ENCODE assay signal across 13 mouse cellular contexts in the genomic region with DNA sequence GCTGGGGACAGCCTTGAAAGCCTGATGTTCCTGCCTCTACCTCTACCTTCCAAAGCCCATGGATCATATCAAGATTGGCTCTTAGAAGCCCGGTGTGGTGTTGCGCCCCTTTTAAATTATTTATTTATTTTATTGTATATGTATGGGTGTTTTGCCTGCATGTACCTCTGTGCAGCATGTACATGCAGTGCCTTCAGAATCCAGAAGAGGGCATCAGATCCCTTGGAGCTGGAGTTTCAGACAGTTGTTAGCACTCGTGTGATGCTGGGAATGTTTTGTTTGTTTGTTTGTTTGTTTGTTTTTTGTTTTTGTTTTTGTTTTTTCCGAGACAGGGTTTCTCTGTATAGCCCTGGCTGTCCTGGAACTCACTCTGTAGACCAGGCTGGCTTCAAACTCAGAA. TPM values are rescaled to one million over a fixed set of nuclear protein-coding genes. Genes with fewer than 3 reads are reported as not detected.
DNase-seq lines count a peak whose midpoint lies in the region; ATAC-seq and TF ChIP-seq lines count a peak whose summit lies in the region.
"Had no signal": no experiment of that assay in that cellular context is flagged by ENCODE, and none has a peak within 500 bp of the region (broad histone marks: within the 10 kb centered on the region; RNA-seq: fewer than 3 reads in every experiment).

No protein-coding gene starts in this region.

- no peak overlapping the region for H3K9ac ChIP-seq in intestine, postnatal 0 days (ENCODE audit: low read depth, low read length)
- H3K9ac ChIP-seq in intestine, embryonic 15.5 days = no peak overlapping the region
- no peak overlapping the region for H3K9ac ChIP-seq in liver, postnatal 0 days (replicated peaks)
- H3K9ac ChIP-seq: embryonic facial prominence, embryonic 13.5 days; limb, embryonic 15.5 days had no signal

- no peak overlapping the region for H3K27ac ChIP-seq in intestine, postnatal 0 days (ENCODE audit: low read depth, low read length)
- H3K27ac ChIP-seq in intestine, embryonic 15.5 days = no peak overlapping the region
- no peak overlapping the region for H3K27ac ChIP-seq in liver, postnatal 0 days (ENCODE audit: low read depth)
- H3K27ac ChIP-seq: embryonic facial prominence, embryonic 13.5 days; limb, embryonic 15.5 days had no signal

- 70% methylated on average over 4 of the region's 4 CpGs for WGBS in intestine, postnatal 0 days
- WGBS in intestine, embryonic 15.5 days = 68% methylated on average over 4 of the region's 4 CpGs
- WGBS in liver, postnatal 0 days (ENCODE audit: insufficient replicate concordance) = 56% methylated on average over 4 of the region's 4 CpGs

- H3K4me2 ChIP-seq in intestine, postnatal 0 days (replicated peaks; ENCODE audit: low read depth) = no peak overlapping the region
- H3K4me2 ChIP-seq in intestine, embryonic 15.5 days (replicated peaks) = no peak overlapping the region
- no peak overlapping the region for H3K4me2 ChIP-seq in liver, postnatal 0 days (ENCODE audit: low read depth, low read length)
- H3K4me2 ChIP-seq: embryonic facial prominence, embryonic 13.5 days; limb, embryonic 15.5 days had no signal

- TF ChIP-seq EP300 in liver, postnatal 0 days (IDR thresholded peaks at IDR 0.05; ENCODE audit: low read depth) = no peak

- no peak for ATAC-seq in intestine, postnatal 0 days
- no peak for ATAC-seq in intestine, embryonic 15.5 days
- ATAC-seq in G1E (ENCODE audit: extremely low read depth, insufficient number of reproducible peaks, low FRiP score, poor library complexity, severe bottlenecking) = no peak
- ATAC-seq in liver, postnatal 0 days = no peak
- ATAC-seq: inflammation-experienced regulatory T-cells, adult 6 months; midbrain, embryonic 16.5 days had no signal

- peak; percentile 59 for TF ChIP-seq CTCF in intestine, postnatal 0 days (IDR thresholded peaks at IDR 0.05; ENCODE audit: low read depth)
- TF ChIP-seq CTCF in G1E (IDR thresholded peaks at IDR 0.05; ENCODE audit: low read depth, low read length) = peak; percentile 24; the same call in 1 of the 2 replicates
- peak; percentile 53 for TF ChIP-seq CTCF in liver, postnatal 0 days (IDR thresholded peaks at IDR 0.05; ENCODE audit: low read depth)

- DNase-seq in 416B (ENCODE audit: low read depth) = peak; percentile 53
- DNase-seq in G1E (ENCODE audit: low spot score) = no peak
- DNase-seq in liver, postnatal 0 days = no peak
- no peak for DNase-seq in gastrocnemius, adult 18-20 months (ENCODE audit: low spot score)
- DNase-seq in right cerebral cortex, postnatal 36 days (ENCODE audit: low spot score in 2 of 2) = no peak
- no peak for DNase-seq in layer of hippocampus, postnatal 14 days (ENCODE audit: low spot score in 2 of 2)
- DNase-seq: cerebellum, adult 11-12 months had no signal

- no peaks in the 10 kb centered on the region for H3K36me3 ChIP-seq in intestine, postnatal 0 days (ENCODE audit: control insufficient read depth, insufficient read depth)
- no peaks in the 10 kb centered on the region for H3K36me3 ChIP-seq in intestine, embryonic 15.5 days
- H3K36me3 ChIP-seq in G1E (replicated peaks) = no peaks in the 10 kb centered on the region
- H3K36me3 ChIP-seq in liver, postnatal 0 days (replicated peaks; ENCODE audit: insufficient read depth, low read length) = no peaks in the 10 kb centered on the region
- H3K36me3 ChIP-seq: embryonic facial prominence, embryonic 13.5 days; limb, embryonic 15.5 days had no signal

- H3K4me3 ChIP-seq in intestine, postnatal 0 days (ENCODE audit: low read depth, low read length) = no peak overlapping the region
- H3K4me3 ChIP-seq in intestine, embryonic 15.5 days (replicated peaks) = no peak overlapping the region
- no peak overlapping the region for H3K4me3 ChIP-seq in G1E (ENCODE audit: low read depth, low read length)
- H3K4me3 ChIP-seq in liver, postnatal 0 days (ENCODE audit: low read depth, low read length) = no peak overlapping the region
- H3K4me3 ChIP-seq: embryonic facial prominence, embryonic 13.5 days; limb, embryonic 15.5 days had no signal

- H3K4me1 ChIP-seq in intestine, postnatal 0 days (replicated peaks; ENCODE audit: control insufficient read depth, insufficient read depth, low read length) = no peaks in the 10 kb centered on the region
- no peaks in the 10 kb centered on the region for H3K4me1 ChIP-seq in intestine, embryonic 15.5 days (replicated peaks)
- no peaks in the 10 kb centered on the region for H3K4me1 ChIP-seq in G1E (ENCODE audit: insufficient read depth, low read depth, low read length)
- H3K4me1 ChIP-seq in liver, postnatal 0 days (ENCODE audit: insufficient read depth) = no peaks in the 10 kb centered on the region
- H3K4me1 ChIP-seq: embryonic facial prominence, embryonic 13.5 days; limb, embryonic 15.5 days had no signal

- H3K9me3 ChIP-seq in intestine, postnatal 0 days (ENCODE audit: control insufficient read depth) = no peaks in the 10 kb centered on the region
- H3K9me3 ChIP-seq in intestine, embryonic 15.5 days = no peaks in the 10 kb centered on the region
- no peaks in the 10 kb centered on the region for H3K9me3 ChIP-seq in G1E (replicated peaks)
- no peaks in the 10 kb centered on the region for H3K9me3 ChIP-seq in liver, postnatal 0 days (ENCODE audit: low read length)
- H3K9me3 ChIP-seq: embryonic facial prominence, embryonic 13.5 days; limb, embryonic 15.5 days had no signal

- H3K27me3 ChIP-seq in intestine, postnatal 0 days (replicated peaks; ENCODE audit: control insufficient read depth, insufficient read depth, low read length) = no peaks in the 10 kb centered on the region
- no peaks in the 10 kb centered on the region for H3K27me3 ChIP-seq in intestine, embryonic 15.5 days (replicated peaks)
- peaks cover 3% of the 10 kb centered on the region for H3K27me3 ChIP-seq in G1E (ENCODE audit: insufficient read depth, low read length)
- no peaks in the 10 kb centered on the region for H3K27me3 ChIP-seq in liver, postnatal 0 days (ENCODE audit: insufficient read depth, low read length)
- H3K27me3 ChIP-seq: embryonic facial prominence, embryonic 13.5 days; limb, embryonic 15.5 days had no signal

RNA-seq across cellular contexts. Expression of gene Fbln7, which starts 18.5 kb away (rescaled TPM):
- polyA plus RNA-seq in intestine, postnatal 0 days (2015; fragmentation: Nextera tagmentation; extraction: Ambion mirVana) = 3.6 and 4.0 TPM in 2 replicates
- 8.8 and 9.9 TPM in 2 replicates for polyA plus RNA-seq in intestine, embryonic 15.5 days (2015; fragmentation: Nextera tagmentation; extraction: Ambion mirVana)
- total RNA-seq in G1E (2014; fragmentation: Nextera tagmentation) (not detected in 2 replicates), G1E (2017) (0.06 and 0.33 TPM in 2 replicates)
- not detected in 2 replicates for polyA plus RNA-seq in G1E (2012)
- 0.09 and 0.16 TPM in 2 replicates for polyA plus RNA-seq in liver, postnatal 0 days (2015; fragmentation: Nextera tagmentation; extraction: Ambion mirVana)
- total RNA-seq in gastrocnemius, adult 18-20 months (2021) = 1 to 10 TPM; 2.0 to 3.1 TPM
- total RNA-seq in layer of hippocampus, postnatal 14 days (2021) = 1 to 10 TPM; 1.9 to 2.3 TPM
